Mouse (Mus musculus) C2C12 (cell line): Measurements from ENCODE around the gene Tmem135.

Experiments used
- CEBPB ChIP-seq: IDR thresholded peaks from one replicate; pipeline ENCODE4 v1.6.1; 2011; ENCODE audit warnings: low read depth, mild to moderate bottlenecking, control low read depth, moderate library complexity
- CTCF ChIP-seq: IDR thresholded peaks from one replicate; pipeline ENCODE4 v1.5.1; 2011; ENCODE audit not compliant: control insufficient read depth, insufficient read depth, insufficient read length
- FOSL1 ChIP-seq: IDR thresholded peaks from one replicate; pipeline ENCODE4 v1.8.0; 2011; ENCODE audit warnings: mild to moderate bottlenecking, low read length; ENCODE audit not compliant: poor library complexity, insufficient read depth, severe bottlenecking
- MAX ChIP-seq: IDR thresholded peaks from one replicate; pipeline ENCODE4 v1.6.1; 2011; ENCODE audit warnings: mild to moderate bottlenecking, control low read depth
- MYOD1 ChIP-seq: IDR thresholded peaks from one replicate; pipeline ENCODE4 v1.6.1; 2011; ENCODE audit warnings: low read depth; ENCODE audit not compliant: control insufficient read depth, insufficient read length
- MYOG ChIP-seq: IDR thresholded peaks from one replicate; pipeline ENCODE4 v1.6.1; 2011; ENCODE audit not compliant: control insufficient read depth, insufficient read length; ENCODE audit errors: extremely low read depth
- USF1 ChIP-seq: IDR thresholded peaks from one replicate; pipeline ENCODE4 v1.6.1; 2011; ENCODE audit warnings: low read depth, mild to moderate bottlenecking, control low read depth, moderate library complexity

DNA sequence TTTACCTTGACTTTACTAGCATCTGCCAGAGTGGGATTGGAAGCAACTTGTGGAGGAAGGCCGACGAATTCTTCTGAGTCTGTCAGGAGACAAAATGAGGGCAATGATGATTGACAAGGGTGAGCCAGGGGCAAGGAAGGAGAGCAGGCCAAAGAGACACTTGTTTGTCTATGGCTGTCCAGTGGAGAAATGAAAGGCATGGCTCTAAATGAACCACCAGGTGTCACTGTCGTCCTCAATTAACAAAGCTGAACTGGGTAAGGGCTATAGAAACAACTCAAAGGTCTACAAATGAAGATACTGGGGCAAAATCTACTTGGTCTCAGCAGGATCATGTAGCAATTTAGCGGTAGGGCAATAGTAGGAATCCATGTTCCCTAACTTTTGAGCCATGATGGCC, 33.6 kb upstream of the Tmem135 start:
- no peak for TF ChIP-seq MYOD1
- TF ChIP-seq MAX, result no peak
- TF ChIP-seq CTCF, result peak; percentile 23
- no peak for TF ChIP-seq MYOG
- TF ChIP-seq USF1, result no peak
- no peak for TF ChIP-seq CEBPB
- no peak for TF ChIP-seq FOSL1
